Mouse (Mus musculus) stomach, embryonic 16.5 days (tissue): ENCODE data around the gene Ubxn11. TPM values are rescaled to one million over a fixed set of nuclear protein-coding genes. Genes with fewer than 3 reads are reported as not detected.
"Not testable (repeated sequence)": the region's sequence is repeated elsewhere in the genome, so short reads cannot be mapped to it uniquely, and the experiment has no call there.

Experiments used
- ATAC-seq: fragments of 200-750 bp; cut with Nextera tagmentation; 2 replicates; pipeline ENCODE4 v1.8.0; 2017; ENCODE audit warnings: moderate number of reproducible peaks, moderate TSS enrichment; ENCODE audit not compliant: insufficient read depth, low FRiP score
- H3K27ac ChIP-seq: fragments of 300-500 bp; sonication (generic); 2 replicates; pipeline ENCODE4 v1.5.1; 2014; ENCODE audit warnings: low read length
- H3K27me3 ChIP-seq: fragments of 300-500 bp; sonication (generic); 2 replicates; pipeline ENCODE4 v1.6.1; 2014; ENCODE audit warnings: low read length, control low read depth, mixed read lengths; ENCODE audit not compliant: control insufficient read depth, insufficient read depth
- H3K36me3 ChIP-seq: fragments of 300-500 bp; sonication (generic); 2 replicates; pipeline ENCODE4 v1.6.1; 2014; ENCODE audit warnings: low read length; ENCODE audit not compliant: control insufficient read depth, insufficient read depth
- H3K4me1 ChIP-seq: fragments of 300-500 bp; sonication (generic); 2 replicates; pipeline ENCODE4 v1.6.1; 2014; ENCODE audit warnings: low read length, control low read depth, mixed read lengths; ENCODE audit not compliant: control insufficient read depth, insufficient read depth
- H3K4me2 ChIP-seq: fragments of 300-500 bp; sonication (generic); 2 replicates; pipeline ENCODE4 v1.6.1; 2014; ENCODE audit warnings: low read depth, low read length, mixed read lengths
- H3K4me3 ChIP-seq: fragments of 300-500 bp; sonication (generic); replicated peaks from 2 replicates; pipeline ENCODE4 v1.5.1; 2014; ENCODE audit warnings: mild to moderate bottlenecking, low read length
- H3K9ac ChIP-seq: fragments of 300-500 bp; sonication (generic); 2 replicates; pipeline ENCODE4 v1.6.1; 2014; ENCODE audit warnings: low read length
- H3K9me3 ChIP-seq: fragments of 300-500 bp; sonication (generic); replicated peaks from 2 replicates; pipeline ENCODE4 v1.6.1; 2016; ENCODE audit warnings: low read length, control low read depth; ENCODE audit not compliant: control insufficient read depth
- WGBS: fragments of 180-500 bp; shearing (Covaris S2); extraction: QIAGEN DNeasy Blood & Tissue Kit; methylation state at CpG from one replicate; pipeline ENCODE4 v1.1.7; 2014; 5-methylcytosine and 5-hydroxymethylcytosine counted together
- polyA plus RNA-seq: library from polyadenylated mRNA; unstranded; fragments of >200 nt; fragmentation: Nextera tagmentation; extraction: Ambion mirVana; gene quantifications from 2 replicates; pipeline ENCODE4 v1.2.1, GENCODE M21; 2015

Ubxn11 gene
- polyA plus RNA-seq, 1 experiment from 2014 or later: 6.4 TPM

GRCm38 (mm10) chr4:134144297-134144696 is 41.9 kb downstream of the Ubxn11 start:
- H3K4me1 ChIP-seq, H3K4me2 ChIP-seq, H3K27ac ChIP-seq, ATAC-seq, H3K27me3 ChIP-seq, H3K9me3 ChIP-seq, H3K9ac ChIP-seq, H3K36me3 ChIP-seq, H3K4me3 ChIP-seq: not testable (repeated sequence)
- WGBS: 94% methylated on average over 5 of the region's 5 CpGs

- Histone ChIP-seq H3K4me1 (no peaks in the 10 kb centered on the region), H3K9me3 (no peaks in the 10 kb centered on the region), H3K27ac (no peak overlapping the region), H3K9ac (no peak overlapping the region), H3K36me3 (0 out of 2 replicates have a peak, but pooled peaks cover 9% of the 10 kb centered on the region), H3K4me2 (no peak overlapping the region), H3K27me3 (no peaks in the 10 kb centered on the region), H3K4me3 (no peak overlapping the region)
- 82% methylated on average over 4 of the region's 4 CpGs for WGBS
- no peak for ATAC-seq
Measured at GRCm38 (mm10) chr4:134149389-134149788, 47.0 kb downstream of the Ubxn11 start.

GRCm38 (mm10) chr4:134152112-134152511 is 49.7 kb downstream of the Ubxn11 start:
- Histone ChIP-seq H3K27ac (no peak overlapping the region), H3K4me2 (no peak overlapping the region), H3K9ac (no peak overlapping the region), H3K9me3 (no peaks in the 10 kb centered on the region), H3K27me3 (no peaks in the 10 kb centered on the region), H3K4me3 (no peak overlapping the region), H3K36me3 (0 out of 2 replicates have a peak, but pooled peaks cover 9% of the 10 kb centered on the region), H3K4me1 (no peaks in the 10 kb centered on the region)
- no peak for ATAC-seq
- WGBS: 89% methylated on average over 3 of the region's 3 CpGs

- H3K4me2 ChIP-seq: no peak overlapping the region
- no peaks in the 10 kb centered on the region for H3K36me3 ChIP-seq
- 92% methylated on average over 3 of the region's 3 CpGs for WGBS
- H3K9me3 ChIP-seq: no peaks in the 10 kb centered on the region
- ATAC-seq: no peak
- H3K27me3 ChIP-seq: no peaks in the 10 kb centered on the region
- H3K4me3 ChIP-seq: no peak overlapping the region
- H3K27ac ChIP-seq: no peak overlapping the region
- no peak overlapping the region for H3K9ac ChIP-seq
- no peaks in the 10 kb centered on the region for H3K4me1 ChIP-seq
Measured at GRCm38 (mm10) chr4:134153656-134154055, 51.3 kb downstream of the Ubxn11 start.

GRCm38 (mm10) chr4:134154354-134154753 is 52.0 kb downstream of the Ubxn11 start:
- no peak for ATAC-seq
- WGBS: 92% methylated on average over 3 of the region's 3 CpGs

GRCm38 (mm10) chr4:134155531-134155930 is 53.2 kb downstream of the Ubxn11 start:
- no peaks in the 10 kb centered on the region for H3K36me3 ChIP-seq
- ATAC-seq: no peak
- no peaks in the 10 kb centered on the region for H3K27me3 ChIP-seq
- no peaks in the 10 kb centered on the region for H3K4me1 ChIP-seq
- H3K4me3 ChIP-seq: no peak overlapping the region
- no peak overlapping the region for H3K27ac ChIP-seq
- no peaks in the 10 kb centered on the region for H3K9me3 ChIP-seq
- no peak overlapping the region for H3K4me2 ChIP-seq
- WGBS: 88% methylated on average over 6 of the region's 6 CpGs
- no peak overlapping the region for H3K9ac ChIP-seq

More at GRCm38 (mm10) chr4:134154354-134154753, 52.0 kb downstream of the Ubxn11 start:
- Histone ChIP-seq H3K36me3 (no peaks in the 10 kb centered on the region), H3K4me1 (no peaks in the 10 kb centered on the region), H3K27ac (no peak overlapping the region), H3K27me3 (no peaks in the 10 kb centered on the region), H3K4me3 (no peak overlapping the region), H3K9me3 (no peaks in the 10 kb centered on the region), H3K9ac (no peak overlapping the region), H3K4me2 (no peak overlapping the region)

- Histone ChIP-seq H3K4me2 (no peak overlapping the region), H3K27me3 (no peaks in the 10 kb centered on the region), H3K36me3 (no peaks in the 10 kb centered on the region), H3K4me1 (no peaks in the 10 kb centered on the region), H3K27ac (no peak overlapping the region), H3K9ac (no peak overlapping the region), H3K4me3 (no peak overlapping the region), H3K9me3 (no peaks in the 10 kb centered on the region)
- ATAC-seq: no peak
- 90% methylated on average over 10 of the region's 10 CpGs for WGBS
Measured at GRCm38 (mm10) chr4:134155961-134156465, 53.6 kb downstream of the Ubxn11 start.

GRCm38 (mm10) chr4:134156744-134157143 is 54.4 kb downstream of the Ubxn11 start:
- peak; percentile 82; the same call in 1 of the 2 replicates for ATAC-seq
- H3K27ac ChIP-seq: no peak overlapping the region

GRCm38 (mm10) chr4:134157558-134157957 is 55.2 kb downstream of the Ubxn11 start:
- ATAC-seq: no peak
- Histone ChIP-seq H3K4me1 (no peaks in the 10 kb centered on the region), H3K9ac (no peak overlapping the region), H3K27ac (no peak overlapping the region; the same call in 1 of the 2 replicates), H3K9me3 (no peaks in the 10 kb centered on the region), H3K4me2 (no peak overlapping the region), H3K4me3 (no peak overlapping the region), H3K27me3 (no peaks in the 10 kb centered on the region), H3K36me3 (no peaks in the 10 kb centered on the region)
- 89% methylated on average over 2 of the region's 2 CpGs for WGBS

More at GRCm38 (mm10) chr4:134156744-134157143, 54.4 kb downstream of the Ubxn11 start:
- H3K4me2 ChIP-seq: no peak overlapping the region
- no peaks in the 10 kb centered on the region for H3K27me3 ChIP-seq
- H3K4me1 ChIP-seq: no peaks in the 10 kb centered on the region
- no peaks in the 10 kb centered on the region for H3K9me3 ChIP-seq
- 52% methylated on average over 8 of the region's 8 CpGs for WGBS
- no peak overlapping the region for H3K9ac ChIP-seq
- H3K4me3 ChIP-seq: no peak overlapping the region
- no peaks in the 10 kb centered on the region for H3K36me3 ChIP-seq
